Mouse (Mus musculus) hindbrain, embryonic 10.5 days (tissue): ENCODE data around the gene Tmem119. TPM values are rescaled to one million over a fixed set of nuclear protein-coding genes. Genes with fewer than 3 reads are reported as not detected.
"Not testable (repeated sequence)": the region's sequence is repeated elsewhere in the genome, so short reads cannot be mapped to it uniquely, and the experiment has no call there.

Source experiments
- DNase-seq: peaks from one replicate; pipeline ENCODE4 v3.0.0-alpha.2; 2017; ENCODE audit warnings: low spot score
- H3K27ac ChIP-seq: fragments of 300-500 bp; sonication (generic); 2 replicates; pipeline ENCODE4 v1.5.1; 2016; ENCODE audit warnings: mild to moderate bottlenecking, moderate library complexity
- H3K27me3 ChIP-seq: fragments of 300-500 bp; sonication (generic); 2 replicates; pipeline ENCODE4 v1.6.1; 2016; ENCODE audit warnings: mild to moderate bottlenecking; ENCODE audit not compliant: poor library complexity, insufficient read depth, severe bottlenecking
- H3K36me3 ChIP-seq: fragments of 300-500 bp; sonication (generic); 2 replicates; pipeline ENCODE4 v1.6.1; 2016; ENCODE audit warnings: mild to moderate bottlenecking, moderate library complexity
- H3K4me1 ChIP-seq: fragments of 300-500 bp; sonication (generic); replicated peaks from 2 replicates; pipeline ENCODE4 v1.6.1; 2016; ENCODE audit warnings: mild to moderate bottlenecking
- H3K4me3 ChIP-seq: fragments of 300-500 bp; sonication (generic); 2 replicates; pipeline ENCODE4 v1.5.1; 2016; ENCODE audit warnings: mild to moderate bottlenecking, moderate library complexity
- H3K9me3 ChIP-seq: fragments of 300-500 bp; sonication (generic); 2 replicates; pipeline ENCODE4 v1.6.1; 2016; ENCODE audit warnings: mild to moderate bottlenecking, moderate library complexity
- WGBS: fragments of 180-500 bp; shearing (Covaris S2); methylation state at CpG from one replicate; pipeline ENCODE4 v1.1.7; 2016; 5-methylcytosine and 5-hydroxymethylcytosine counted together
- polyA plus RNA-seq: library from polyadenylated mRNA; unstranded; fragments of >200 nt; fragmentation: Nextera tagmentation; extraction: Ambion mirVana; gene quantifications from 2 replicates; pipeline ENCODE4 v1.2.1, GENCODE M21; 2016

Tmem119 gene
- polyA plus RNA-seq, 1 experiment from 2014 or later: 46.0 TPM

GRCm38 (mm10) chr5:113814111-113815040, 14.1 kb upstream of the Tmem119 start:
- Histone ChIP-seq H3K27ac (no peak overlapping the region), H3K9me3 (peaks cover 5% of the 10 kb centered on the region; the same call in 1 of the 2 replicates), H3K36me3 (no peaks in the 10 kb centered on the region), H3K4me3 (no peak overlapping the region), H3K4me1 (peaks cover 24% of the 10 kb centered on the region), H3K27me3 (peaks cover 14% of the 10 kb centered on the region)
- no peak for DNase-seq
- WGBS: 37% methylated on average over 27 of the region's 27 CpGs

- WGBS: 22% methylated on average over 9 of the region's 9 CpGs
- Histone ChIP-seq H3K9me3 (peaks cover 5% of the 10 kb centered on the region; the same call in 1 of the 2 replicates), H3K36me3 (no peaks in the 10 kb centered on the region), H3K4me1 (peaks cover 24% of the 10 kb centered on the region), H3K4me3 (no peak overlapping the region), H3K27me3 (peaks cover 14% of the 10 kb centered on the region), H3K27ac (no peak overlapping the region)
- no peak for DNase-seq
Observed at GRCm38 (mm10) chr5:113813608-113814007, 13.3 kb upstream of the Tmem119 start.

GRCm38 (mm10) chr5:113812638-113813037, 12.3 kb upstream of the Tmem119 start:
- H3K27ac ChIP-seq: no peak overlapping the region
- no peaks in the 10 kb centered on the region for H3K36me3 ChIP-seq
- peaks cover 14% of the 10 kb centered on the region for H3K27me3 ChIP-seq
- H3K4me3 ChIP-seq: no peak overlapping the region
- peaks cover 33% of the 10 kb centered on the region for H3K4me1 ChIP-seq
- H3K9me3 ChIP-seq: peaks cover 5% of the 10 kb centered on the region; the same call in 1 of the 2 replicates
- 87% methylated on average over 2 of the region's 2 CpGs for WGBS
- no peak for DNase-seq

GRCm38 (mm10) chr5:113811824-113812420, 11.6 kb upstream of the Tmem119 start:
- peaks cover 14% of the 10 kb centered on the region for H3K27me3 ChIP-seq
- H3K4me1 ChIP-seq: peaks cover 37% of the 10 kb centered on the region
- 23% methylated on average over 11 of the region's 12 CpGs for WGBS
- not testable (repeated sequence) for H3K27ac ChIP-seq, H3K4me3 ChIP-seq, H3K9me3 ChIP-seq, DNase-seq, H3K36me3 ChIP-seq

- no peak for DNase-seq
- no peak overlapping the region for H3K27ac ChIP-seq
- peaks cover 13% of the 10 kb centered on the region for H3K27me3 ChIP-seq
- H3K4me1 ChIP-seq: peaks cover 32% of the 10 kb centered on the region
- H3K36me3 ChIP-seq: no peaks in the 10 kb centered on the region
- peaks cover 5% of the 10 kb centered on the region; the same call in 1 of the 2 replicates for H3K9me3 ChIP-seq
- no peak overlapping the region for H3K4me3 ChIP-seq
- 91% methylated on average over 4 of the region's 4 CpGs for WGBS
Observed at GRCm38 (mm10) chr5:113810111-113810510, 9.8 kb upstream of the Tmem119 start.

- 0 out of 2 replicates have a peak overlapping the region, but pooled peaks have one; percentile 50 for H3K27ac ChIP-seq
- peaks cover 5% of the 10 kb centered on the region; the same call in 1 of the 2 replicates for H3K9me3 ChIP-seq
Observed at GRCm38 (mm10) chr5:113808177-113808576, 7.9 kb upstream of the Tmem119 start.

GRCm38 (mm10) chr5:113807712-113808111, 7.4 kb upstream of the Tmem119 start:
- Histone ChIP-seq H3K27me3 (no peaks in the 10 kb centered on the region), H3K4me3 (no peak overlapping the region), H3K9me3 (peaks cover 5% of the 10 kb centered on the region; the same call in 1 of the 2 replicates), H3K4me1 (peaks cover 26% of the 10 kb centered on the region), H3K36me3 (no peaks in the 10 kb centered on the region), H3K27ac (peak overlapping the region; percentile 50; the same call in 1 of the 2 replicates)
- 48% methylated on average over 9 of the region's 9 CpGs for WGBS
- DNase-seq: peak; percentile 29

More at GRCm38 (mm10) chr5:113808177-113808576, 7.9 kb upstream of the Tmem119 start:
- Histone ChIP-seq H3K36me3 (no peaks in the 10 kb centered on the region), H3K4me3 (no peak overlapping the region), H3K4me1 (peaks cover 26% of the 10 kb centered on the region), H3K27me3 (no peaks in the 10 kb centered on the region)
- peak; percentile 55 for DNase-seq
- 75% methylated on average over 2 of the region's 2 CpGs for WGBS

- peaks cover 26% of the 10 kb centered on the region for H3K4me1 ChIP-seq
- H3K9me3 ChIP-seq: peaks cover 4% of the 10 kb centered on the region; the same call in 1 of the 2 replicates
- no peaks in the 10 kb centered on the region for H3K27me3 ChIP-seq
- H3K4me3 ChIP-seq: no peak overlapping the region
- DNase-seq: no peak
- no peaks in the 10 kb centered on the region for H3K36me3 ChIP-seq
- no peak overlapping the region for H3K27ac ChIP-seq
- WGBS: 40% methylated on average over 10 of the region's 10 CpGs
Observed at GRCm38 (mm10) chr5:113806414-113806813, 6.1 kb upstream of the Tmem119 start.

GRCm38 (mm10) chr5:113805301-113805700, 5.0 kb upstream of the Tmem119 start:
- H3K4me1 ChIP-seq: peaks cover 31% of the 10 kb centered on the region
- no peak overlapping the region for H3K27ac ChIP-seq
- no peaks in the 10 kb centered on the region; the same call in 1 of the 2 replicates for H3K27me3 ChIP-seq
- H3K4me3 ChIP-seq: no peak overlapping the region
- WGBS: 92% methylated on average over 9 of the region's 9 CpGs
- H3K36me3 ChIP-seq: no peaks in the 10 kb centered on the region
- DNase-seq: no peak
- H3K9me3 ChIP-seq: no peaks in the 10 kb centered on the region

- H3K27ac ChIP-seq: no peak overlapping the region
- H3K9me3 ChIP-seq: no peaks in the 10 kb centered on the region
- DNase-seq: no peak
- H3K27me3 ChIP-seq: peaks cover 3% of the 10 kb centered on the region
- no peak overlapping the region for H3K4me3 ChIP-seq
- 68% methylated on average over 7 of the region's 7 CpGs for WGBS
- H3K36me3 ChIP-seq: no peaks in the 10 kb centered on the region
- H3K4me1 ChIP-seq: peaks cover 39% of the 10 kb centered on the region
Observed at GRCm38 (mm10) chr5:113804395-113804966, 4.2 kb upstream of the Tmem119 start.

- peak; percentile 40 for DNase-seq
- peak overlapping the region; percentile 44 for H3K4me3 ChIP-seq
- peak overlapping the region; percentile 84 for H3K27ac ChIP-seq
- H3K36me3 ChIP-seq: 0 out of 2 replicates have a peak, but pooled peaks cover 1% of the 10 kb centered on the region
- WGBS: 38% methylated on average over 5 of the region's 5 CpGs
- H3K27me3 ChIP-seq: peaks cover 48% of the 10 kb centered on the region
- peaks cover 62% of the 10 kb centered on the region for H3K4me1 ChIP-seq
- no peaks in the 10 kb centered on the region for H3K9me3 ChIP-seq
Observed at GRCm38 (mm10) chr5:113799691-113800090, 625 bp downstream of the Tmem119 start.

GRCm38 (mm10) chr5:113798525-113798924, 1.8 kb downstream of the Tmem119 start:
- WGBS: 78% methylated on average over 9 of the region's 9 CpGs
- Histone ChIP-seq H3K4me3 (peak overlapping the region; percentile 44; the same call in 1 of the 2 replicates), H3K27ac (peak overlapping the region; percentile 23; the same call in 1 of the 2 replicates), H3K4me1 (peaks cover 62% of the 10 kb centered on the region), H3K27me3 (peaks cover 52% of the 10 kb centered on the region), H3K36me3 (0 out of 2 replicates have a peak, but pooled peaks cover 5% of the 10 kb centered on the region), H3K9me3 (no peaks in the 10 kb centered on the region)
- no peak for DNase-seq
